Mouse (Mus musculus): ENCODE results near the gene Klc1.
"Not testable (repeated sequence)": the region's sequence is repeated elsewhere in the genome, so short reads cannot be mapped to it uniquely, and the experiment has no call there.

DNA sequence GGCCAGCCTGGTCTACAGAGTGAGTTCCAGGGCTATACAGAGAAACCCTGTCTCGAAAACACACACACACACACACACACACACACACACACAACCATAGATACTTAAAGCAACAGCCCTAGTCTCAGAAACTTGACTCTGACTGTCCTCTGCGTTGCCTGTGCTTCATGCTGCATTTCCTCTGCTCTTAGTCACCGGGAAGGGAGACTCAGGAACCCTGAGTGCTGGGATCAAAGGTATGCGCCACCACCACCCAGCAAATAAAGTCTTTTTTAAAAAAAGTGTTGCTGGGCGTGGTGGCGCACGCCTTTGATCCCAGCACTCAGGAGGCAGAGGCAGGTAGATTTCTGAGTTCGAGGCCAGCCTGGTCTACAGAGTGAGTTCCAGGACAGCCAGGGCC lies 22.0 kb upstream of the Klc1 start:
- TF ChIP-seq USF1 (IDR thresholded peaks at IDR 0.05; ENCODE audit: low read depth); MYOG (IDR thresholded peaks at IDR 0.05; ENCODE audit: control insufficient read depth in 1 of 3, insufficient read depth in 1 of 3, insufficient read length in 2 of 3, low read depth in 2 of 3); POLR2A (IDR thresholded peaks at IDR 0.05; ENCODE audit: insufficient read length, low read depth); MAX (IDR thresholded peaks at IDR 0.05; ENCODE audit: low read depth); E2F4 (IDR thresholded peaks at IDR 0.05; ENCODE audit: insufficient read depth); CEBPB (IDR thresholded peaks at IDR 0.05; ENCODE audit: insufficient read depth, poor library complexity, severe bottlenecking); TCF12 (IDR thresholded peaks at IDR 0.05; ENCODE audit: insufficient read depth, poor library complexity, severe bottlenecking); POLR2AphosphoS2 (IDR thresholded peaks at IDR 0.05; ENCODE audit: insufficient read length, low read depth); MYOD1 (IDR thresholded peaks at IDR 0.05; ENCODE audit: control insufficient read depth in 1 of 3, insufficient read length in 2 of 3, low read depth in 2 of 3); SRF (IDR thresholded peaks at IDR 0.05; ENCODE audit: control insufficient read depth, insufficient read length, low read depth); REST (IDR thresholded peaks at IDR 0.05; ENCODE audit: insufficient read depth, insufficient read length); TCF3 (IDR thresholded peaks at IDR 0.05; ENCODE audit: insufficient read length, low read depth): not testable (repeated sequence)

Measured in myocyte (in vitro differentiated cells).